Mouse (Mus musculus): ENCODE measurements around the gene Zfp120.
"Not testable (repeated sequence)": the region's sequence is repeated elsewhere in the genome, so short reads cannot be mapped to it uniquely, and the experiment has no call there.

Zfp120 gene

DNA sequence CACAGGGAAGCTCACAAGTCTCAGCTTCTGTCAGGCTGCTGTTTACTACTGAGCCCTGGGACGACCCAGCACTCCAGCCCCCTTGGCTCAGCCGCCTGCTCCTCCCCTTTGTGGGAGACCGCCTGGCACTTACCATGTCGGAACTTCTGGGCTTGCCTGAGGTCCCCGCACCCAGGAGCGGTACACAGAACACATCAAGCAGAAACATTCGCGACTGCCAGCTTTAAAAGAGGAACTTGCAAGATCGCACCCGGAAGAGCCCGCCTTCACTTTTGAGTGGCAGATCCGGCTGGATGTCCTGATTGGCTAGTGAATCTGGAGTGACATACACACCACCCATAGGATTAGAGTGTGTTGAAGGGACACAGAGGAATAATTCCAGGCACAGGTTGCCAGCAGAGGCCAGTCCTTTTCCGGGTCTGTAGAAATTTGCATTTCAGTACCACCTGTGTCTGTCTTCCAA lies at the start of gene Zfp120:
Zfp120 (minus strand) TSS at position 274 of the 463 bp plus-strand sequence.
- peak; percentile 92 for DNase-seq (ENCODE audit: low spot score)

GRCm38 (mm10) chr2:150181570-150181999 lies 45.1 kb upstream of the Zfp120 start, which contains the start of gene Gm14139:
Gene Gm14139 (plus strand): TSS chr2:150181755.
- DNase-seq (ENCODE audit: low spot score) = not testable (repeated sequence)

DNA sequence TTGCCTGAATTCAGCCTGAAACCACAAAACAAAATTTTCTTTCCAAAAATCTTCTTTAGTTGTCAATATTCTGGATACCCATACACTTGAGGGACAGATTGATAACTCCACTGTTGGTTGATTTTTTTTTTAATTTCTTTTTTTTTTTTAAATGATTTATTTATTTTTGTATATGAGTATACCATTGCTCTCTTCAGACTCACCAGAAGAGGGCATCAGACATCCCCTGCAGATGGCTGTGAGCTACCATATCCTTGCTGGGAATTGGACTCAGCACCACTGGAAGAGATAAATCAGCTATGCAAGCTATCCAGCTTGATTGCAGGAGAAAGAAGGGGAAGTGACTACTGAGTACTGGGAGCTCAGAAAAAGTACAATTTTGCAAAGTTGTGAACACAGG lies 44.5 kb upstream of the Zfp120 start:
- not testable (repeated sequence) for DNase-seq (ENCODE audit: low spot score)

- DNase-seq (ENCODE audit: low spot score) = not testable (repeated sequence)
Observed at GRCm38 (mm10) chr2:150179579-150179978, 43.1 kb upstream of the Zfp120 start, which contains the start of gene Gm10770. Gene Gm10770 (minus strand): TSS chr2:150179679.

DNA sequence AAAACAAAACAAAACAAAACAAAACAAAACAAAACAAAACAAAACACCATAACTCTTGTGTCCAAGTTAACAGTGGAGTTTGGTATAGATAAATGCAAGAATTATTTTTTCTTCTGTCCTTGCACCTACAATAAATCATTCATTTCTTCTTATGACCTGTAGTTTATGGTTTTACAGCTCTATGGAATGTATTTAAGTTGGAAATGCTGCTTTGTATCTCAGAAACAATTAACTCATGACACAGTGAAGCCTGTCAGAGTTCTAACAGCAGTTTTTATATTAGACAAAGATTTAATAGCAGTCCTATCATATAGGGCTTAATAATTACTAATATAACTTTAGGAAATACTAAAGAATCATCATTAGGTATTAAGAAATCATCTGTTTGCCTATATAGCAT lies 37.3 kb upstream of the Zfp120 start:
- DNase-seq (ENCODE audit: low spot score) = no peak

DNA sequence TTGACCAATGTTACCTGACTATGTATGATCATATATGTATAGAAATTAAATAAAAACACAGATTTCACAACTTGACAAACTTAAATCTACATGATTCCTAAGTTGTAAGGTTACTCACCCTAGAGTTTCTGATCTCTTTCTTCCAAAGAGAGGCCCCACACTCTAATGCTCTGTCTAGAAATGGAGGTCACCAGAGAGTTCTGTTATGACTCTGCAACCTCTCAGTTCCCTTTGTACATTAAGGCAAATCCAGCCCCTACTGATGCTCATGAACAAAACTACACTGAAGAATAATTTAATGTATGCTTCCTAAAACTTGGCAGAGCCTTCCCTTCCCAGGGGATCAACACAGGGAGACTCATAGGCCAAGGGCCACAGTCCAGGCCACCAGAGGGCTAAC lies 30.2 kb upstream of the Zfp120 start:
- no peak for DNase-seq (ENCODE audit: low spot score)

- no peak for DNase-seq (ENCODE audit: low spot score)
Observed at GRCm38 (mm10) chr2:150132773-150133172, 3.7 kb downstream of the Zfp120 start.

GRCm38 (mm10) chr2:150132002-150132401 lies 4.5 kb downstream of the Zfp120 start:
- DNase-seq (ENCODE audit: low spot score) = not testable (repeated sequence)

GRCm38 (mm10) chr2:150111247-150111912 lies 25.1 kb downstream of the Zfp120 start:
- no peak for DNase-seq (ENCODE audit: low spot score)

- peak; percentile 12 for DNase-seq (ENCODE audit: low spot score)
Observed at GRCm38 (mm10) chr2:150099618-150100017, 36.9 kb downstream of the Zfp120 start.
